Mouse (Mus musculus): ENCODE data around the gene Slc9a8. TPM values are rescaled to one million over a fixed set of nuclear protein-coding genes. Genes with fewer than 3 reads are reported as not detected.

Gene Slc9a8
- total RNA-seq, 2 experiments from 2014 or later: 20.5 to 26.8 TPM

DNA sequence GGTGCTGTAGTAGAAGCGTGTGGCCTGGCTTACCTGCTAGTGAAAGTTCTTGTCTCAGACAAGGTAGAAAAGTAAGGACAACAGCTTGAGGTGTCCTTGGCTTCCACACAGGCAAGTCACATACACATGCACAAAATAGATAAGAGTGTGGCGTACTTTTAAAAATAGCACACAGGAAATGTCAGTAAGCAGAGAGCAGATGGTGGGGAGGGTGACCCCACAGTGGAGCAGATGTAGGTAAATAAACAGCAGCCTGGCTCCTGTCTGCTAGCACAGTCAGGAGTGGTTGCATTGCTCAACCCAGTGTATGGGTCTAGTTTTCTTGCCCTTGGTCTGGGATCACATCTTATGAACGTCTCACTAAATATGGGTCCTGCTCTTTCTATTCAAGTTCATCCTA is 89.0 kb downstream of the Slc9a8 start:
- peak; percentile 49 to 65 for DNase-seq

GRCm38 (mm10) chr2:167512365-167512764 is 90.9 kb downstream of the Slc9a8 start:
- DNase-seq: no peak

DNA sequence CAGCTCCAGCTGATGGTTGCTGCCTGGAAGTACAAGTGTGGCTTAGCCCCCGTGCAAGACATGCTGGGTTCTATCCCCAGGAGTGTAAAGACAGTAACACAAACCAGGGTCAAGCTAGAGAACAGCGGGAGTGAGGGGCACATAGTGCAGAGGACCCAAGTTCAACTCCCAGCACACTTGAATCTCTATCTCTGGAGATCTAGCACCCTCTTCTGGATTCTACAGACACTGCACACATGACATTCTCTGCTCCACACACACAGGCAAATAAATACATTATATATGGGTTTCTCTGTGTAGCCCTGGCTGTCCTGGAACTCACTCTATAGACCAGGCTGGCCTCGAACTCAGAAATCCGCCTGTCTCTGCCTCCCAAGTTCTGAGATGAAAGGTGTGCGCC is 91.5 kb downstream of the Slc9a8 start:
- no peak for DNase-seq

GRCm38 (mm10) chr2:167514641-167515040 is 93.1 kb downstream of the Slc9a8 start:
- no peak for DNase-seq

GRCm38 (mm10) chr2:167515688-167516087 is 94.2 kb downstream of the Slc9a8 start:
- no peak for DNase-seq

DNA sequence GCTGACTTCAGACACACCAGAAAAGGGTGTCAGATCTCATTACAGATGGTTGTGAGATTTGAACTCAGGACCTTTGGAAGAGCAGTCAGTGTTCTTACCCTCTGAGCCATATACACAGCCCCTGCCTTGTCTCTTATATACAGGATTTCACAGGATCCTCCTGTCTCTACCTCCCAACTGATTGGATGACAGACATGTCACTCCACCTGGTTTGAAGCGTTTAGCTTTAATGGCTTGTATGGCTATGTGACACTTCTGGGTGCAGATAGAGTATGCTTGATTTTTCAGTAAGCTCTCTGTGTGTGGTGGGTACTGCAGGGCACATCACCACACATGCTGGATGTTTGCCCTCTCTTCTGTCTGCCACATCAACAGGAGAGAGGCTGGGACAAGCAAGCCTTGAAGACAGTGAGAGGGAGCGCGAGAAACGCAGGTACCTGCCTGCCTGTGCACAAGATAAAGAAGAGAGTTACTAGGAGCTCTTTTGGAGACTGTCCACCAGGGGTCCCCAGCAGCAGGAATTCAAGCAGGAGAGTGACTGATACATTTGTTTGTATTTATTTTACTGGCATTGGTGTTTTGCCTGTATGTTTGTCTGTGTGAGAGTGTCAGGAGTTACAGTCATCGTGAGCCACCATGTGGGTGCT is 98.2 kb downstream of the Slc9a8 start:
- DNase-seq: no peak

Other genes starting within 250 kb of the Slc9a8 start
- gene Kcnb1, start 231.6 kb upstream of the Slc9a8 start, total RNA-seq (2021): 10 to 100 TPM; 32.8 to 36.1 TPM
- 10 to 100 TPM; 11.2 to 13.0 TPM for gene Ptgis, start 181.1 kb upstream of the Slc9a8 start, total RNA-seq (2021)
- gene B4galt5, start 72.5 kb upstream of the Slc9a8 start, total RNA-seq (2021): 10 to 100 TPM; 12.0 to 13.6 TPM
- gene Rnf114, start 70.9 kb downstream of the Slc9a8 start, total RNA-seq (2021): 10 to 100 TPM; 72.0 to 72.3 TPM
- gene Spata2, start 71.2 kb downstream of the Slc9a8 start, total RNA-seq (2021): 10 to 100 TPM; 13.1 to 16.4 TPM
- 1 to 10 TPM; 1.2 to 2.1 TPM for gene Snai1, start 116.5 kb downstream of the Slc9a8 start, total RNA-seq (2021)
- 100 to 1,000 TPM; 119 to 126 TPM for gene Ube2v1, start 210.4 kb downstream of the Slc9a8 start, total RNA-seq (2021)
- 10 to 100 TPM in 1 of 2 experiments, 1 to 10 TPM in 1; 9.3 to 17.0 TPM for gene Gm20431, start 239.8 kb downstream of the Slc9a8 start, total RNA-seq (2021)

Data from heart, adult 18-20 months (tissue).